Mouse (Mus musculus) adrenal gland, postnatal 4 days (tissue): ENCODE results near the gene Zfp69. TPM values are rescaled to one million over a fixed set of nuclear protein-coding genes. Genes with fewer than 3 reads are reported as not detected.

ENCODE experiments used
- DNase-seq, 2 experiments: peaks; one replicate each; pipeline ENCODE4 v3.0.0; 2021 to 2022; ENCODE audit warnings: low spot score in 2 of 2, mixed read lengths in 2 of 2
- long read RNA-seq, 2 experiments: library from polyadenylated mRNA; stranded (forward); transcript quantifications; one replicate each; pipeline ENCODE4 v2.0.0; 2021
- total RNA-seq, 2 experiments: library from RNA; stranded (reverse); gene quantifications; 2 replicates each; pipeline ENCODE4 v1.2.3; 2021

The Zfp69 gene
- 1 to 10 TPM; 5.8 to 6.7 TPM for total RNA-seq
- long read RNA-seq, experiment 1, partial matches to known transcripts, result 1 of 2 reads
- long read RNA-seq, experiment 1, other reads (novel, unspliced or antisense), result 1 of 2 reads
- long read RNA-seq, experiment 2, partial matches to known transcripts, result 6 of 15 reads
- long read RNA-seq, experiment 2, other reads (novel, unspliced or antisense), result 7 of 15 reads

GRCm38 (mm10) chr4:120951428-120951973 lies at the start of gene Zfp69:
Zfp69 (minus strand) TSS chr4:120951699.
- DNase-seq, result peak; percentile 82 to 84

GRCm38 (mm10) chr4:121001042-121001441 lies 49.5 kb upstream of the Zfp69 start:
- no peak for DNase-seq

- DNase-seq, result no peak
These were observed 44.4 kb upstream of the Zfp69 start for GRCm38 (mm10) chr4:120995911-120996310.

GRCm38 (mm10) chr4:120993025-120993424 lies 41.5 kb upstream of the Zfp69 start:
- DNase-seq, result no peak

GRCm38 (mm10) chr4:120992284-120992683 lies 40.8 kb upstream of the Zfp69 start:
- DNase-seq, result no peak

DNA sequence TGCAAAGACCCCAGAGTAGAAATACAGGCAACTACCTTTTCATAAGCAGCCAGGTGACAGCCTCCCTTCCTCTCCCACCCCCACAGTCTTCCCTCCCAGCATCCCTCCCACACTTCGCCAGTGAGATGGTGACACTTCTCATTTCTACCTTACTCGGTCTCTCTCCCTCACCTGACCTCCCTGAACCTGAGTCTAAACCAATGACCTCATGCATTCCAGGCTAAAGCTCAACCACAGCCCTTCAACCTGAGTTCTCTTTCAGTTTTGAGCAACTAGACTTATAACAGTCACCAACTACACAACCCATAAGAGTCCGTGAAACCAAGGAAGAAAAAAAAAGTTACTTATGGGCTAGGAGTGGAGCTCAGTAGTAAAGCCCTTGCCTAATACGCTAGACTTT lies 35.8 kb upstream of the Zfp69 start:
- no peak for DNase-seq

DNA sequence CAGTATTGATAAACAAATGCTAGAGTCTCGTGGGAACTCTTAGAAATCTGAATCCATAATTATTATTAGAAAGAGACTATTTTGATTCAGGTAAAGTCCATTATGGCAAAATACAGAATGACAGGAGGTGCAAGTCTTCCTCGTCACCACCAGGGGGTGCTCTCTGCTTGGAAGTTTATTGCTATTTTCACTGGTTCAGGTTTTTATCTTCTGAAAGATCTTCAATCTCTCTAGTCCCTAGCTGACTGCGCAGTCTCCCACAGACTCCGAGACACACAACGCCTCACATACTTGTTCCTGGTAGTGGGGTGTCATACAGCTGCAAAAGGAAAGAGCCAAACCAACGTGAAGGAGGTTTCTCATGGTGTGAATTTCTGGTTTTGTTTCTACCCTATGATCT lies 34.9 kb upstream of the Zfp69 start:
- DNase-seq, result peak in 1 of 2 experiments; percentile 11

GRCm38 (mm10) chr4:120978221-120978620 lies 26.7 kb upstream of the Zfp69 start:
- no peak for DNase-seq

GRCm38 (mm10) chr4:120975428-120975734 lies 23.9 kb upstream of the Zfp69 start:
- DNase-seq, result no peak

- no peak for DNase-seq
These were observed 23.4 kb upstream of the Zfp69 start for GRCm38 (mm10) chr4:120974711-120975427.

DNA sequence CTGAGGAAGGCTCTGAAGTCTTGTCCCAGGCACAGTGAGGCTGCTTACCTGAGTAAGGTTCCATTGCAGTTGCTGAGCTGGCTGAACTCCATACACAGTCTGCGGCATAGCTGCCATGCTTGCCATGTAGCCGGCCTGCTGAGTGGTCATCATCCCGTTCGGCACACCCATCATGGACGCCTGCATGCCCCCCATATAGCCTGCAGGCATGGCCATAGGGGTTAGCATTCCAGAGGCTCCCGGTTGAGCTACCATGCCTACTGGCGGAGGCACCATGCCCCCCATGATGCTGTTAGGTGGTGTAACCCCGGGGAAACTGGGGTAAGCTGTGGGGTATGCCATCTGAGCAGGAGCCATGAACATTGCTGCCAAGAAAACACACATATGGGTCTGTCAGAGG lies 20.3 kb upstream of the Zfp69 start:
- DNase-seq, result no peak

- peak in 1 of 2 experiments; percentile 14 for DNase-seq
These were observed 18.1 kb upstream of the Zfp69 start for GRCm38 (mm10) chr4:120969382-120970146.

DNA sequence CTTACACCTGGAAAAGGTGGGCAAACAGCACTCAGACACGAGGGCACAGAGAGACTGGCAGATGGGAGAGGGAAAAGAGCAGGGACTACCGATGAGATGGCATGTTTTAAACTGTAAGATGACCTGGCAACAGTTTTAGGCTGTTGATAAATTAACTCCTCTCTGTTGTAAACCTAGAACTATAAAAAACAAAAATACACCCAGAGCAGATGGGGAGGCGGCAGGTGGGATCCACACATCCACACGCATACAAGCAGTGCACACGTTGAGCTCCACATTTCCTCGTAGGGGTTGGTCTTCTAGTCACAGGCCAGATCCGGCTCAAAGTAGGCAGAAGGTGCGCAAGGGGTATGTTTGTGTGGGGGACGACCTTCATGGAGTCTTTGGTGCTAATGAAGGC lies 17.0 kb upstream of the Zfp69 start:
- no peak for DNase-seq

DNA sequence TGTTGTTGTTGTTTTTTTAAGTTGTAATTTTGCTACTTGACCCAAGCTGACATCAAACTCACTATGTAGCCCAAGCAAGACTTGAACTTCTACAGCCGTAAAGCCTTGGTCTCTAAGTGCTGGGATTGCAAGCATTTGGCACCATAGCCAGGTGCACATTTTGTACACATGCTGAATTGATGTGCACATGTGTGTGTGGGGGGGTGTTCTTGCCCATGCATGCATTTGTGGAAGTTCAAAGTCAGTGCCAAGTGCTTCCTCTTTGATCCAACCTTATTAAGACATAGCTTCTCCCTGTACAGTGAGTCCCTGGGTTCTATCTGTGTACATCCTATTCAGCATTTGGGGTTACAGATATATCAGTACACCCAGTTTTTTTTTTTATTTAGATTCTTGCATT lies 4.1 kb upstream of the Zfp69 start:
- no peak for DNase-seq

DNA sequence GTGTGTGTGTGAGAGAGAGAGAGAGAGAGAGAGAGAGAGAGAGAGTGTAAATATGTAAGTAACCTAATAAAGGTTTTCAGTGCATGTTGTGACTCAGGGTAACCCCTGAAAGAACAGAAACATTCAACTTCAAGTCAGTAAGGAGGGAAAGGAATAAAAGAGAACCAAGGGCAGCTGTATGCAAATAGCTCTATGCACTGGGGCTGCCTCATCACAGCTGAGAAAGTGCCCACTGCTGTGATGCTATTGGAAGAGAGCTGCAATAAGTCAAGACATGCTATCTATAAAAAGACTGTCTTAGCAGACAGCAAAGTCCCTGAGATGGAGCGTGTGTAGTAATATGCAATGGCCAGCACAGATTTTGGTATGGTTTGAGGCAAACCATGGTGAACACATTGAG lies 2.2 kb upstream of the Zfp69 start:
- DNase-seq, result no peak

DNA sequence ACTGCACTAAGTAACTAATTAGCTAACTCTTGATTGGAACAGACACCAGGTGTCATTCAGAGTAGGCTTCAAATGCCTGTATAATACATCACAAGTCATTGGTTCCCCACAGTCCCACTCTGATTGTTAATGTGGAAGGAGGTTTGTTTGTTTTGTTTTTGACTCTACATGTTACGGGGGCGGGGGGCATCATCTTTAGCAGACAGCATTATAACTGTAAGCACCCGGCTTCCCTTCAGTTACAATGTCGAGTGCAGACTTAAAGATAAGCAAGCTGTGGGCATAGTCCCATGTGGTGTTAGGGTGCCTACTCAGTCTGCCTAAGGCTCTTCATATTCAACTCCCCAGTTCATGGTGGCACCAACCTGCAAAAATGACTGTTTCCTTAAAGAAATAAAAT lies 1.5 kb upstream of the Zfp69 start:
- no peak for DNase-seq

GRCm38 (mm10) chr4:120952163-120952562 lies 664 bp upstream of the Zfp69 start:
- DNase-seq, result no peak

DNA sequence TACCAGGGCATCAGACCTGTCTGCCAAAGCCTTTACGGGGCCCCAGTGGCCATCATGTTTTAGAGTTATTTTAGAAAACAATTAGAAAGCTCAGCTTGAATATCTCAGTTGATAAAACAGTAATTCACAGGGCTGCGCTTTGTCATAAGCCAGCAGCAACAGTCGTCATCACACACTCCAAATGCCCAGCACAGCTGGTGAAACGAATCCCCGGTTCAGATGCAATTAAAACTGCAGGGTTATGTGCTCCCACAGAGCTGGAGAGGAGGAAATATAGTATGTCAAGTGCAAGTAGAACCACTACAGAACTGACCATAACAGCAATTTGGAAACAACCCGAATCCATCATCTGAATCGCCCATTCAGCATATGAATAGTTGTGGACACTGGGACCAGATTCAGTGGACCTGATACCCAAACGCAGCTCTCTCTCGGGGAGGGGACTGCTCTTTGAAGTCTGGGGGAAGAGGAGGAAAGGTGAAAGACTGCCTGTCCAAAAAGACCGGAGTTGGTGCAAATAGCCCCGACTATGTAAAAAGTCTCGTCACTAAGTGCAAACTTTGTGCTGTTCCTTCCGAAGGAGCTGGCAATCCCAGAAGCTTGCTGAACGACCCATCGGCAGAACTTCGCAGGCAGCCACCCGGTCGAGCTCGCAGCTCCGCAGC lies 604 bp downstream of the Zfp69 start:
- DNase-seq, result no peak

GRCm38 (mm10) chr4:120948938-120949337 lies 2.6 kb downstream of the Zfp69 start:
- DNase-seq, result no peak

- no peak for DNase-seq
These were observed 16.5 kb downstream of the Zfp69 start for GRCm38 (mm10) chr4:120935006-120935405.

GRCm38 (mm10) chr4:120930736-120931135 lies 20.8 kb downstream of the Zfp69 start:
- DNase-seq, result no peak

DNA sequence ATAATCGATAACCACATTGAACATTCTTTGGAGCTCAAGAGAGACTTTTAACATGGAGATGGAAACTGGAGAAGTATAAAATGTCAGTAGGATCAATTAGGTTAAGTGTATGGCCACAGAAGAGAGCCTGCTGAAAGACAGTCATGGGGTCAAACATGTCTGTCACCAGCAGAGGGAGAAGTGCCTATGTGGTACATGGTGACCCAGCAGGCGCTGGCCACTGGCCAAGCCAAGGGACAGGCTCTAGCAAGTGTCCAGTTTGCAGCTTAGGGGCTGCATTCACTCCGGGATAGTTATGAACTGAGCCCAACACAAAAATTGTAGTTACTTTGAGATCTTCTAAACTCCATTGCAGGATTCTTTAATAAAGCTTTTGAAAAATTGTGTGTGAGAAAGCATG lies 22.8 kb downstream of the Zfp69 start:
- DNase-seq, result no peak
